Mouse (Mus musculus): ENCODE data around the gene Adamts12. TPM values are rescaled to one million over a fixed set of nuclear protein-coding genes. Genes with fewer than 3 reads are reported as not detected.

Gene Adamts12
- polyA plus RNA-seq, 1 experiment from 2014 or later, result 3.1 TPM

DNA sequence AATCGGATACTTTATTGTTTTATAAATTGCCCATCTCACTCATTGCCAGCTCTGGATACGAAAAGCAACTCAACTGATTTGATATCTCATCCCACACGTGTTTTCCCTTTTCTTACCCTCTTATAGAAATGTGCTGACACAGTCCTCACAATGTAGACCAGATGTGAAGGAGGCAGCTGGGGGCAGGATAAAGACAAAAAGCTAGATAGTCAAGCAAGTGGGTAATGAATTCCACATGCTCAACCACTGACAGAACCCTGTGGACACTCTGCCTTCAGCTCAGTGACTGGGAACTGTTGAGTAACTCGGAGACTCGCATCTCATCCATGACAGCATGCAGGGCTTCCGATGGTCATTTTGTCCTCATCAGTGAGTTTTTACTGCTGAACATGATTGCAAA lies 146.4 kb downstream of the Adamts12 start:
- no peak overlapping the region for H3K27ac ChIP-seq
- H3K4me2 ChIP-seq (replicated peaks), result no peak overlapping the region
- no peaks in the 10 kb centered on the region for H3K36me3 ChIP-seq (replicated peaks; ENCODE audit: control insufficient read depth, insufficient read depth)
- H3K4me3 ChIP-seq (replicated peaks; ENCODE audit: low read length), result no peak overlapping the region
- H3K9ac ChIP-seq, result no peak overlapping the region
- H3K9me3 ChIP-seq (ENCODE audit: control insufficient read depth, low read length), result no peaks in the 10 kb centered on the region
- no peaks in the 10 kb centered on the region for H3K4me1 ChIP-seq (replicated peaks; ENCODE audit: control insufficient read depth, insufficient read depth, low read length)
- no peak for DNase-seq (ENCODE audit: low spot score)
- H3K27me3 ChIP-seq (ENCODE audit: control insufficient read depth, insufficient read depth, low read length), result no peaks in the 10 kb centered on the region
- ATAC-seq (ENCODE audit: low FRiP score), result no peak
- 82% methylated on average over 6 of the region's 6 CpGs for WGBS

DNA sequence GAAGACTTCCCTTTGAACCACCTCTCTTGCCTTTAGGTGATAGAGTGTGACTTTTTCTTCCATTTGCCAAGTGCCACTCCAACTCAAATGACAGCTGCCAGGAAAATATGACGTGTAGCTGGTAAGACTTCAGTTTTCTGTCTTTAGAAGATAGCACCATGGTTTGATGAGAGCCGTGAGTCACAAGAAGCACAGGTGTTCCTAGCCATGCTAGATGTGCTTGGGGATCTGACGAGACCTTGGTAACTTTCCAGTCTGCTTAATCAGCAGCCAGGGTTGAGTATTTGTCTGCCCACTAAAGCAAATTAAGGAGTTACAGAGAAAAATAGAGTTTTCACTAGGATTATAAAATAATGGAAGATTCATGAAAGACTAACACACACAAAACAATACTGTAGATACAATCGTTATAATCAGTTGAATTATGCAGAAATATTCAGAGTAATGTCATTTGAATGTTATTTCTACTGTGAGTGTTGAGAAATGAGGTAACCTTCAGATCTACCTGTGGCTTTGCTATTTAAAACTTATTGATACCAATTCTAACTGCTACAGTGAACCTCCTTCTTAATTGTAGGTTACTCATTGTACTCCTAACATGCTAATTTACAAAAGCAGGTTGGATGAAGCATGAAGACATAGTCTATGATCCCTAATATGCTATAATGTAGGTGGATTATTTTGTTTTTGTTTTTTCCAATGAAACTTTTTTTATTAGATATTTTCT lies 169.5 kb downstream of the Adamts12 start:
- WGBS, result 90% methylated on average over 4 of the region's 4 CpGs
- Histone ChIP-seq H3K9me3 (ENCODE audit: control insufficient read depth, low read length) (no peaks in the 10 kb centered on the region), H3K27ac (no peak overlapping the region), H3K4me3 (replicated peaks; ENCODE audit: low read length) (no peak overlapping the region), H3K36me3 (replicated peaks; ENCODE audit: control insufficient read depth, insufficient read depth) (no peaks in the 10 kb centered on the region), H3K4me1 (replicated peaks; ENCODE audit: control insufficient read depth, insufficient read depth, low read length) (no peaks in the 10 kb centered on the region), H3K9ac (no peak overlapping the region), H3K4me2 (replicated peaks) (no peak overlapping the region), H3K27me3 (ENCODE audit: control insufficient read depth, insufficient read depth, low read length) (no peaks in the 10 kb centered on the region)
- DNase-seq (ENCODE audit: low spot score), result no peak
- no peak for ATAC-seq (ENCODE audit: low FRiP score)

GRCm38 (mm10) chr15:11240406-11240805 lies 175.8 kb downstream of the Adamts12 start:
- Histone ChIP-seq H3K4me2 (replicated peaks) (no peak overlapping the region), H3K27ac (no peak overlapping the region), H3K9ac (no peak overlapping the region), H3K36me3 (replicated peaks; ENCODE audit: control insufficient read depth, insufficient read depth) (no peaks in the 10 kb centered on the region), H3K9me3 (ENCODE audit: control insufficient read depth, low read length) (no peaks in the 10 kb centered on the region), H3K27me3 (ENCODE audit: control insufficient read depth, insufficient read depth, low read length) (no peaks in the 10 kb centered on the region), H3K4me1 (replicated peaks; ENCODE audit: control insufficient read depth, insufficient read depth, low read length) (no peaks in the 10 kb centered on the region), H3K4me3 (replicated peaks; ENCODE audit: low read length) (no peak overlapping the region)
- ATAC-seq (ENCODE audit: low FRiP score) (no peak), DNase-seq (ENCODE audit: low spot score) (no peak)
- WGBS, result 86% methylated on average over 3 of the region's 3 CpGs

- no peak for DNase-seq (ENCODE audit: low spot score)
Observed at GRCm38 (mm10) chr15:11241288-11241687, 176.7 kb downstream of the Adamts12 start.

GRCm38 (mm10) chr15:11246402-11246801 lies 181.8 kb downstream of the Adamts12 start:
- H3K4me1 ChIP-seq (replicated peaks; ENCODE audit: control insufficient read depth, insufficient read depth, low read length), result no peaks in the 10 kb centered on the region
- H3K4me2 ChIP-seq (replicated peaks), result no peak overlapping the region
- no peak overlapping the region for H3K27ac ChIP-seq
- H3K27me3 ChIP-seq (ENCODE audit: control insufficient read depth, insufficient read depth, low read length), result no peaks in the 10 kb centered on the region
- no peaks in the 10 kb centered on the region for H3K9me3 ChIP-seq (ENCODE audit: control insufficient read depth, low read length)
- no peak overlapping the region for H3K4me3 ChIP-seq (replicated peaks; ENCODE audit: low read length)
- no peaks in the 10 kb centered on the region for H3K36me3 ChIP-seq (replicated peaks; ENCODE audit: control insufficient read depth, insufficient read depth)
- WGBS, result 87% methylated on average over 1 of the region's 1 CpGs
- ATAC-seq (ENCODE audit: low FRiP score) (no peak), DNase-seq (ENCODE audit: low spot score) (no peak)
- H3K9ac ChIP-seq, result no peak overlapping the region

More at GRCm38 (mm10) chr15:11241288-11241687, 176.7 kb downstream of the Adamts12 start:
- Histone ChIP-seq H3K4me2 (replicated peaks) (no peak overlapping the region), H3K36me3 (replicated peaks; ENCODE audit: control insufficient read depth, insufficient read depth) (no peaks in the 10 kb centered on the region), H3K9me3 (ENCODE audit: control insufficient read depth, low read length) (no peaks in the 10 kb centered on the region), H3K27me3 (ENCODE audit: control insufficient read depth, insufficient read depth, low read length) (no peaks in the 10 kb centered on the region), H3K9ac (no peak overlapping the region), H3K27ac (no peak overlapping the region), H3K4me1 (replicated peaks; ENCODE audit: control insufficient read depth, insufficient read depth, low read length) (no peaks in the 10 kb centered on the region), H3K4me3 (replicated peaks; ENCODE audit: low read length) (no peak overlapping the region)
- WGBS, result 88% methylated on average over 2 of the region's 2 CpGs
- no peak for ATAC-seq (ENCODE audit: low FRiP score)

DNA sequence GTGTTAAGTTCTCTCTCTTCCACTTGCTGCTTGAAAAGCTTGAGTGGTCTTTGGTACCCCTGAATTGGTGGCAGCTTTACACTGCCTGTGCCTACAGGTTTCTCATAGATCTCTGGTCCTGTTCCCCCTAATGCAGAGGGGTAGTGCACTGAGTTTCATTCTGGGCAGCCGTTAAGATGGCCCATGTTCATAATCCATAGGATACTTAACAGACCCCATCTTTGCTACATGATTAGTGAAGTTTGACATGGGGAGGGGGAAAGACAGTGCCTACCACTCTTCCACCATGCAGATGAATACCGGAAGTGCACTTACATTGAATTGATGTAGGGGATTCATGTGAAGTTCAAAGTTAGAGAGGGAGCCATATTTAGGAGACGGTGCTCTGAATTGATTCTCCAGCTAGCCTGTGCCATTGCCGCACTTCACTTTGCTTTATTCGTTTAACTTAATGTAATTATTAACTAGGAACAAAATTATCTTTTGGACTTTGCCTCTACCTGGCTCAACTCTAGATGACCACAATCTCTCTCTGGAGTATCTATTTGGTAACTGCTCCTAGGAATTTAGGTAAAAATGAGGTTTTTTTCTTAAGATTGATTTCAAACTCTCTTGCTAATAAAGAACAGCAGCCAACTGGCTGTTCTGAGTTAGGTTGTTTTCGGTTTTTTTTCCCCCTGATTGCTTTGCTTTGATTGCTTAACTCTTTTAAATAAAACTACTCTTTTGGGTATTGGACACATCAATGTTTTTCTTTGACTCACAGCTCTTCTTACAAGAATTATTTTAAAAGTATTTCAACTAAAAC lies 214.9 kb downstream of the Adamts12 start:
- no peaks in the 10 kb centered on the region for H3K36me3 ChIP-seq (replicated peaks; ENCODE audit: control insufficient read depth, insufficient read depth)
- H3K27ac ChIP-seq, result no peak overlapping the region
- H3K4me1 ChIP-seq (replicated peaks; ENCODE audit: control insufficient read depth, insufficient read depth, low read length), result no peaks in the 10 kb centered on the region
- H3K9me3 ChIP-seq (ENCODE audit: control insufficient read depth, low read length), result no peaks in the 10 kb centered on the region
- H3K9ac ChIP-seq, result no peak overlapping the region
- H3K27me3 ChIP-seq (ENCODE audit: control insufficient read depth, insufficient read depth, low read length), result no peaks in the 10 kb centered on the region
- no peak overlapping the region for H3K4me3 ChIP-seq (replicated peaks; ENCODE audit: low read length)
- WGBS, result 96% methylated on average over 6 of the region's 6 CpGs
- DNase-seq (ENCODE audit: low spot score) (no peak), ATAC-seq (ENCODE audit: low FRiP score) (no peak)
- no peak overlapping the region for H3K4me2 ChIP-seq (replicated peaks)

GRCm38 (mm10) chr15:11280689-11281264 lies 216.2 kb downstream of the Adamts12 start:
- Histone ChIP-seq H3K36me3 (replicated peaks; ENCODE audit: control insufficient read depth, insufficient read depth) (no peaks in the 10 kb centered on the region), H3K4me1 (replicated peaks; ENCODE audit: control insufficient read depth, insufficient read depth, low read length) (no peaks in the 10 kb centered on the region), H3K4me3 (replicated peaks; ENCODE audit: low read length) (no peak overlapping the region), H3K4me2 (replicated peaks) (no peak overlapping the region), H3K9ac (no peak overlapping the region), H3K9me3 (ENCODE audit: control insufficient read depth, low read length) (no peaks in the 10 kb centered on the region), H3K27me3 (ENCODE audit: control insufficient read depth, insufficient read depth, low read length) (no peaks in the 10 kb centered on the region), H3K27ac (no peak overlapping the region)
- DNase-seq (ENCODE audit: low spot score) (no peak), ATAC-seq (ENCODE audit: low FRiP score) (no peak)
- WGBS, result 88% methylated on average over 6 of the region's 6 CpGs

GRCm38 (mm10) chr15:11283171-11283570 lies 218.6 kb downstream of the Adamts12 start:
- no peak for DNase-seq (ENCODE audit: low spot score)

GRCm38 (mm10) chr15:11287780-11288179 lies 223.2 kb downstream of the Adamts12 start:
- Histone ChIP-seq H3K9me3 (ENCODE audit: control insufficient read depth, low read length) (no peaks in the 10 kb centered on the region), H3K4me3 (replicated peaks; ENCODE audit: low read length) (no peak overlapping the region), H3K9ac (no peak overlapping the region), H3K27ac (no peak overlapping the region), H3K4me1 (replicated peaks; ENCODE audit: control insufficient read depth, insufficient read depth, low read length) (no peaks in the 10 kb centered on the region), H3K27me3 (ENCODE audit: control insufficient read depth, insufficient read depth, low read length) (no peaks in the 10 kb centered on the region), H3K36me3 (replicated peaks; ENCODE audit: control insufficient read depth, insufficient read depth) (no peaks in the 10 kb centered on the region), H3K4me2 (replicated peaks) (no peak overlapping the region)
- no peak for DNase-seq (ENCODE audit: low spot score)
- ATAC-seq (ENCODE audit: low FRiP score), result peak; percentile 43; the same call in 1 of the 2 replicates
- WGBS, result 68% methylated on average over 3 of the region's 3 CpGs

More at GRCm38 (mm10) chr15:11283171-11283570, 218.6 kb downstream of the Adamts12 start:
- Histone ChIP-seq H3K9me3 (ENCODE audit: control insufficient read depth, low read length) (no peaks in the 10 kb centered on the region), H3K27ac (no peak overlapping the region), H3K9ac (no peak overlapping the region), H3K27me3 (ENCODE audit: control insufficient read depth, insufficient read depth, low read length) (no peaks in the 10 kb centered on the region), H3K4me1 (replicated peaks; ENCODE audit: control insufficient read depth, insufficient read depth, low read length) (no peaks in the 10 kb centered on the region), H3K36me3 (replicated peaks; ENCODE audit: control insufficient read depth, insufficient read depth) (no peaks in the 10 kb centered on the region), H3K4me2 (replicated peaks) (no peak overlapping the region), H3K4me3 (replicated peaks; ENCODE audit: low read length) (no peak overlapping the region)
- ATAC-seq (ENCODE audit: low FRiP score), result no peak

All from hindbrain, embryonic 14.5 days (tissue).